In genomic region chr16:22844834-22845233, GRCm38 (mm10) we compare ENCODE assay signal across 11 mouse cellular contexts. TPM values are rescaled to one million over a fixed set of nuclear protein-coding genes. Genes with fewer than 3 reads are reported as not detected.
DNase-seq lines count a peak whose midpoint lies in the region; ATAC-seq lines count a peak whose summit lies in the region.
"Had no signal": no experiment of that assay in that cellular context is flagged by ENCODE, and none has a peak within 500 bp of the region (broad histone marks: within the 10 kb centered on the region; RNA-seq: fewer than 3 reads in every experiment).

No protein-coding gene starts in this region.

- ATAC-seq in heart, embryonic 15.5 days (replicated peaks; ENCODE audit: insufficient number of reproducible peaks, insufficient read depth, low FRiP score, low read depth) = no peak
- ATAC-seq in embryonic facial prominence, embryonic 11.5 days (replicated peaks; ENCODE audit: insufficient number of reproducible peaks, low FRiP score, low TSS enrichment, low read depth) = no peak
- ATAC-seq in hindbrain, embryonic 13.5 days (ENCODE audit: low FRiP score) = peak; percentile 44
- no peak for ATAC-seq in midbrain, embryonic 11.5 days (ENCODE audit: low FRiP score)
- no peak for ATAC-seq in inflammation-experienced regulatory T-cells, adult 6 months

- H3K9ac ChIP-seq in heart, embryonic 15.5 days = peak overlapping the region; percentile 92; the same call in 1 of the 2 replicates
- peak overlapping the region; percentile 75; the same call in 1 of the 2 replicates for H3K9ac ChIP-seq in embryonic facial prominence, embryonic 11.5 days (replicated peaks; ENCODE audit: low read length)
- H3K9ac ChIP-seq in hindbrain, embryonic 13.5 days = peak overlapping the region; percentile 87; the same call in 1 of the 2 replicates
- peak overlapping the region; percentile 75 for H3K9ac ChIP-seq in midbrain, embryonic 11.5 days (ENCODE audit: low read length)

- H3K36me3 ChIP-seq in heart, embryonic 15.5 days = peaks cover 3% of the 10 kb centered on the region; the same call in 1 of the 2 replicates
- H3K36me3 ChIP-seq in embryonic facial prominence, embryonic 11.5 days (replicated peaks; ENCODE audit: control insufficient read depth, insufficient read depth, low read depth, low read length) = no peaks in the 10 kb centered on the region
- peaks cover 14% of the 10 kb centered on the region; the same call in 1 of the 2 replicates for H3K36me3 ChIP-seq in hindbrain, embryonic 13.5 days
- H3K36me3 ChIP-seq in midbrain, embryonic 11.5 days (ENCODE audit: control insufficient read depth, insufficient read depth, low read length) = no peaks in the 10 kb centered on the region

- no peaks in the 10 kb centered on the region for H3K27me3 ChIP-seq in heart, embryonic 15.5 days
- H3K27me3 ChIP-seq in embryonic facial prominence, embryonic 11.5 days (ENCODE audit: control insufficient read depth, insufficient read depth, low read length) = no peaks in the 10 kb centered on the region
- no peaks in the 10 kb centered on the region for H3K27me3 ChIP-seq in hindbrain, embryonic 13.5 days
- H3K27me3 ChIP-seq in midbrain, embryonic 11.5 days (ENCODE audit: control insufficient read depth, insufficient read depth, low read length) = no peaks in the 10 kb centered on the region
- H3K27me3 ChIP-seq: CH12.LX had no signal

- H3K4me3 ChIP-seq in heart, embryonic 15.5 days = peak overlapping the region; percentile 69
- no peak overlapping the region for H3K4me3 ChIP-seq in embryonic facial prominence, embryonic 11.5 days (ENCODE audit: low read depth, low read length)
- H3K4me3 ChIP-seq in hindbrain, embryonic 13.5 days = peak overlapping the region; percentile 51
- H3K4me3 ChIP-seq in midbrain, embryonic 11.5 days (ENCODE audit: low read depth, low read length) = peak overlapping the region; percentile 44

- no peaks in the 10 kb centered on the region for H3K9me3 ChIP-seq in heart, embryonic 15.5 days (replicated peaks)
- no peaks in the 10 kb centered on the region for H3K9me3 ChIP-seq in embryonic facial prominence, embryonic 11.5 days (replicated peaks; ENCODE audit: control insufficient read depth, low read length)
- no peaks in the 10 kb centered on the region for H3K9me3 ChIP-seq in hindbrain, embryonic 13.5 days
- no peaks in the 10 kb centered on the region for H3K9me3 ChIP-seq in midbrain, embryonic 11.5 days (ENCODE audit: control insufficient read depth, low read length)

- H3K27ac ChIP-seq in heart, embryonic 15.5 days = peak overlapping the region; percentile 85
- H3K27ac ChIP-seq in embryonic facial prominence, embryonic 11.5 days (replicated peaks; ENCODE audit: low read depth, low read length) = no peak overlapping the region
- 0 out of 2 replicates have a peak overlapping the region, but pooled peaks have one; percentile 61 for H3K27ac ChIP-seq in hindbrain, embryonic 13.5 days
- H3K27ac ChIP-seq in midbrain, embryonic 11.5 days (ENCODE audit: low read depth, low read length) = no peak overlapping the region

- WGBS in heart, embryonic 15.5 days = 72% methylated on average over 5 of the region's 5 CpGs
- 71% methylated on average over 5 of the region's 5 CpGs for WGBS in embryonic facial prominence, embryonic 11.5 days
- 73% methylated on average over 5 of the region's 5 CpGs for WGBS in hindbrain, embryonic 13.5 days
- 85% methylated on average over 5 of the region's 5 CpGs for WGBS in midbrain, embryonic 11.5 days

- intact Hi-C loops in heart, postnatal 10 days (cut with DNase I) = no loop called here
- intact Hi-C loops in gastrocnemius, postnatal 36 days (cut with DNase I) = no loop called here

- H3K4me2 ChIP-seq in heart, embryonic 15.5 days = peak overlapping the region; percentile 93
- H3K4me2 ChIP-seq in embryonic facial prominence, embryonic 11.5 days (ENCODE audit: low read depth, low read length) = peak overlapping the region; percentile 89
- H3K4me2 ChIP-seq in hindbrain, embryonic 13.5 days = peak overlapping the region; percentile 71
- H3K4me2 ChIP-seq in midbrain, embryonic 11.5 days = peak overlapping the region; percentile 76

- peaks cover 14% of the 10 kb centered on the region for H3K4me1 ChIP-seq in heart, embryonic 15.5 days (replicated peaks)
- no peaks in the 10 kb centered on the region for H3K4me1 ChIP-seq in embryonic facial prominence, embryonic 11.5 days (ENCODE audit: control insufficient read depth, insufficient read depth, low read length)
- H3K4me1 ChIP-seq in hindbrain, embryonic 13.5 days (replicated peaks) = peaks cover 15% of the 10 kb centered on the region
- H3K4me1 ChIP-seq in midbrain, embryonic 11.5 days (ENCODE audit: control insufficient read depth, insufficient read depth, low read length) = peaks cover 2% of the 10 kb centered on the region; the same call in 1 of the 2 replicates

- no peak for DNase-seq in heart, postnatal 10 days
- DNase-seq in embryonic facial prominence, embryonic 11.5 days (ENCODE audit: low spot score) = no peak
- no peak for DNase-seq in midbrain, embryonic 11.5 days (ENCODE audit: low spot score, missing footprints)
- no peak for DNase-seq in right cerebral cortex, postnatal 10 days (ENCODE audit: low spot score in 2 of 2)
- no peak for DNase-seq in gastrocnemius, postnatal 36 days

RNA-seq across cellular contexts. Expression of gene Tbccd1, which starts 12.6 kb away (rescaled TPM):
- 15.3 and 19.0 TPM in 2 replicates for polyA plus RNA-seq in heart, embryonic 15.5 days (2015; fragmentation: Nextera tagmentation; extraction: Ambion mirVana)
- total RNA-seq in heart, postnatal 10 days (2021) = 10 to 100 TPM in 1 of 2 experiments, 1 to 10 TPM in 1; 9.1 to 10.9 TPM
- 37.9 and 40.6 TPM in 2 replicates for polyA plus RNA-seq in embryonic facial prominence, embryonic 11.5 days (2014; fragmentation: Nextera tagmentation; extraction: Ambion mirVana)
- polyA plus RNA-seq in hindbrain, embryonic 13.5 days (2015; fragmentation: Nextera tagmentation; extraction: Ambion mirVana) = 23.5 and 24.0 TPM in 2 replicates
- 36.3 and 40.2 TPM in 2 replicates for polyA plus RNA-seq in midbrain, embryonic 11.5 days (2014; fragmentation: Nextera tagmentation; extraction: Ambion mirVana)
- 1 to 10 TPM; 4.5 to 6.4 TPM for total RNA-seq in gastrocnemius, postnatal 36 days (2021)
- polyA plus RNA-seq in inflammation-experienced regulatory T-cells, adult 6 months (2017; shearing (Covaris generic)) = 10 to 100 TPM; 17.4 to 21.0 (median 19.4) TPM

RNA-seq across cellular contexts. Expression of gene Dnajb11, which starts 12.8 kb away (rescaled TPM):
- polyA plus RNA-seq in heart, embryonic 15.5 days (2015; fragmentation: Nextera tagmentation; extraction: Ambion mirVana) = 86.1 and 86.2 TPM in 2 replicates
- 10 to 100 TPM; 59.6 to 65.5 TPM for total RNA-seq in heart, postnatal 10 days (2021)
- 111 and 115 TPM in 2 replicates for polyA plus RNA-seq in embryonic facial prominence, embryonic 11.5 days (2014; fragmentation: Nextera tagmentation; extraction: Ambion mirVana)
- polyA plus RNA-seq in hindbrain, embryonic 13.5 days (2015; fragmentation: Nextera tagmentation; extraction: Ambion mirVana) = 98.9 and 101 TPM in 2 replicates
- polyA plus RNA-seq in midbrain, embryonic 11.5 days (2014; fragmentation: Nextera tagmentation; extraction: Ambion mirVana) = 100 and 104 TPM in 2 replicates
- 10 to 100 TPM; 36.3 to 36.7 TPM for total RNA-seq in gastrocnemius, postnatal 36 days (2021)
- 10 to 100 TPM; 43.0 to 79.0 (median 48.2) TPM for polyA plus RNA-seq in inflammation-experienced regulatory T-cells, adult 6 months (2017; shearing (Covaris generic))

RNA-seq across cellular contexts. Expression of gene Crygs, which starts 33.5 kb away (rescaled TPM):
- not detected in 2 replicates for polyA plus RNA-seq in heart, embryonic 15.5 days (2015; fragmentation: Nextera tagmentation; extraction: Ambion mirVana)
- not detected for total RNA-seq in heart, postnatal 10 days (2021)
- polyA plus RNA-seq in embryonic facial prominence, embryonic 11.5 days (2014; fragmentation: Nextera tagmentation; extraction: Ambion mirVana) = 0.25 and 1.2 TPM in 2 replicates
- not detected in 2 replicates for polyA plus RNA-seq in hindbrain, embryonic 13.5 days (2015; fragmentation: Nextera tagmentation; extraction: Ambion mirVana)
- polyA plus RNA-seq in midbrain, embryonic 11.5 days (2014; fragmentation: Nextera tagmentation; extraction: Ambion mirVana) = 0.26 TPM in 1 of 2 replicates, not detected in the other
- total RNA-seq in gastrocnemius, postnatal 36 days (2021) = not detected
- polyA plus RNA-seq in inflammation-experienced regulatory T-cells, adult 6 months (2017; shearing (Covaris generic)) = not detected
- total RNA-seq: CH12.LX; gastrocnemius, postnatal 4 days had no signal
- polyA plus RNA-seq: brain, embryonic 14.5 days had no signal

RNA-seq across cellular contexts. Expression of gene Ahsg, which starts 46.2 kb away (rescaled TPM):
- 7.5 and 19.6 TPM in 2 replicates for polyA plus RNA-seq in heart, embryonic 15.5 days (2015; fragmentation: Nextera tagmentation; extraction: Ambion mirVana)
- 1 to 10 TPM; 6.5 to 9.3 TPM for total RNA-seq in heart, postnatal 10 days (2021)
- polyA plus RNA-seq in embryonic facial prominence, embryonic 11.5 days (2014; fragmentation: Nextera tagmentation; extraction: Ambion mirVana) = 0.17 TPM in 1 of 2 replicates, not detected in the other
- polyA plus RNA-seq in hindbrain, embryonic 13.5 days (2015; fragmentation: Nextera tagmentation; extraction: Ambion mirVana) = 0.23 TPM in 1 of 2 replicates, not detected in the other
- polyA plus RNA-seq in midbrain, embryonic 11.5 days (2014; fragmentation: Nextera tagmentation; extraction: Ambion mirVana) = 0.14 TPM in 1 of 2 replicates, not detected in the other
- total RNA-seq in gastrocnemius, postnatal 36 days (2021) = under 1 TPM in 1 of 2 experiments, not detected in 1; 0.97 TPM
- not detected for polyA plus RNA-seq in inflammation-experienced regulatory T-cells, adult 6 months (2017; shearing (Covaris generic))
- total RNA-seq: CH12.LX had no signal

Comparison
In these comparisons a context has a peak if more than half of its experiments do, and no peak if none do; other contexts are left out.
1. H3K27ac ChIP-seq: peak in heart, embryonic 15.5 days (single experiment) and hindbrain, embryonic 13.5 days (single experiment); none in embryonic facial prominence, embryonic 11.5 days (single experiment) and midbrain, embryonic 11.5 days (single experiment).
2. Peak in every context shown above with its lines, with median percentiles within 50 percentile points of each other: H3K4me2 ChIP-seq and H3K9ac ChIP-seq.